Mouse (Mus musculus) large intestine, adult 2 months (tissue): ENCODE results near the gene Erich3. TPM values are rescaled to one million over a fixed set of nuclear protein-coding genes. Genes with fewer than 3 reads are reported as not detected.

Experiments used
- DNase-seq: peaks from one replicate; pipeline ENCODE4 v3.0.0-alpha.2; 2012; ENCODE audit warnings: low read depth, low spot score
- WGBS: fragments of 180-500 bp; shearing (Covaris S2); methylation state at CpG from one replicate; pipeline ENCODE4 v1.1.7; 2018; 5-methylcytosine and 5-hydroxymethylcytosine counted together
- polyA plus RNA-seq: library from polyadenylated mRNA; depleted of rRNA; stranded (reverse); fragments of >200 nt; gene quantifications from 2 replicates; pipeline ENCODE4 v1.2.3, GENCODE M21; 2012

Erich3 gene
- polyA plus RNA-seq, 1 experiment = 0.05 TPM

GRCm38 (mm10) chr3:154670584-154670983 lies 6.9 kb downstream of the Erich3 start:
- DNase-seq = no peak
- WGBS = 45% methylated on average over 6 of the region's 6 CpGs

DNA sequence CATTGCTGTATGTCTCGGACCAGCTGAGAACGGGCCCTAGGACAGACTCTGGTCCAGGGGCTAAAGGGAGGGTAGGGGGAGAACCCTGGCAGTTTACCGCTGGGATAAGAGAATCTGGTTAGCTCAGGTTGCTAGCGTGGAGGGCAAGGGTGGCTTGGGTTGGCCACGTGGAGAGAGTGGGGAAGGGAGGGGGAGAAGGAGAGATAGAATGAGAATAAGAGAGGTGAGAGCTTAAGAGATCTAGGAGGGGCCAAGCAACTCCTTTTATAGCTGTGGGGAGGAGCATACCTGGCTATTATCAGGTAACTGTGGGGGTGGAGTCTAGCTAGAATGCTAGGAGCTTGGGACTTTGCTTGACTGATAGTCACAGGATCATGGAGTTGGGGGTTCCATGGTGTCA lies 7.4 kb downstream of the Erich3 start:
- WGBS = 46% methylated on average over 5 of the region's 5 CpGs
- no peak for DNase-seq

DNA sequence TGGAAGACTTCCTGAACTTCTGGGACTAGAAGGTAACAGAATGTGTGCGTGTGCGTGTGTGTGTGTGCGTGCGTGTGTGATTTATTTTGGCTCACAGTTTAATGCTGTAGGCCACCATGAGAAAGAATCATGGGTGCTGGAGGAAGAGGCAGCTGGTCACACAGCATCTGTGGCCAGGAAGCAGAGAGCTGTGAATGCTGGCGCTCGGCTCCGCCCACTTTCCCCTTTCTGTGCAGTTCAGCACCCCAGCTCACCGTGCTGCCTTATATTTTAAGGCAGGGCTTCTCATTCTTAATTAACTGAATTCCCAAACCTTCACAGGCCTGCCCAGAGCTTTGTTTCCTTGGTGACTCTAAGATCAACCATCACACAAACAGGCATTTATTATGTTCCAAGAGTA lies 9.7 kb downstream of the Erich3 start:
- no peak for DNase-seq
- WGBS = 58% methylated on average over 8 of the region's 8 CpGs

DNA sequence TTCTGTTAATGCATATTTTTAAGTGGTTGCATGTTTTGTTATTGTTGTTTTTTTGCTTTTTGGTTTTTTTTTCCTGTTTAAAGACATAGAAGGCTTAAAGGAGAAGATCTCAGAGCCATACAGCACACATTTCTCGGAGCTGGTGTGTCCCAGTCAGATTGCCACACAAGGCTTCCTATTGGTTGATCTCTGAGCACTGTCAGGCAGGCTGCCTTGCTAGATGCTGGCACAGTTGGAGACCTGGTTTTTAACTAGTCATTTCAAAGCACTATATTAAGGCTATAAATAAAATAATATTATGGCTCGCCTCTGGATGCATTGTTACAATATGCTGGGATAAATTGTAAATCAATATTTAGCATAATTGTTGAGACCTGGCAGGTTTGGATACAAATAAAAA lies 18.9 kb downstream of the Erich3 start:
- DNase-seq = no peak
- 65% methylated on average over 2 of the region's 2 CpGs for WGBS

- DNase-seq = no peak
- 68% methylated on average over 2 of the region's 2 CpGs for WGBS
Measured at GRCm38 (mm10) chr3:154683667-154684066, 20.0 kb downstream of the Erich3 start.

- no peak for DNase-seq
Measured at GRCm38 (mm10) chr3:154690260-154690659, 26.6 kb downstream of the Erich3 start.

GRCm38 (mm10) chr3:154691897-154692571 lies 28.4 kb downstream of the Erich3 start:
- 20% methylated on average over 14 of the region's 14 CpGs for WGBS
- DNase-seq = peak; percentile 55

- WGBS = 33% methylated on average over 3 of the region's 3 CpGs
- no peak for DNase-seq
Measured at GRCm38 (mm10) chr3:154692572-154692922, 28.9 kb downstream of the Erich3 start.

DNA sequence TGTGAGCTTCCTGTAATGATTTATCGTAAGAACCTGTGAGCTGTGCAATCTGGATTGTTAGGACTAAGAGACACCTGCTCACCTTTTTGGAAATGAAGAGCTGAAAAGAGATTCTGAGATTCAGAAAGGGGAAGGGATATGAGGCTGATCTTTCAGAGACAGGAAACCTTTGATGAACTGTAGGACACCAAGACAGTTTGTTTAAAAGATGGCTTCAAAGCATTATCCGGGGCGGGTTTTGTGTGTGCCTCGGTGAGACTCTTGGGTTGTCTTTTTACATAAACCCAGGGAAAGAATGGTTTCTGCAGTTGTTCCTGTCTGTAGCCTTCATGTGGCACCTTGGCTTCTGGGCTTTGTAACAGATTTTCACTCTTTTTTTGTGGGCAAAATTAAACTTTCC lies 30.2 kb downstream of the Erich3 start:
- WGBS = 83% methylated on average over 4 of the region's 4 CpGs
- DNase-seq = no peak

- 31% methylated on average over 3 of the region's 3 CpGs for WGBS
- peak; percentile 27 for DNase-seq
Measured at GRCm38 (mm10) chr3:154696611-154697010, 33.0 kb downstream of the Erich3 start.

DNA sequence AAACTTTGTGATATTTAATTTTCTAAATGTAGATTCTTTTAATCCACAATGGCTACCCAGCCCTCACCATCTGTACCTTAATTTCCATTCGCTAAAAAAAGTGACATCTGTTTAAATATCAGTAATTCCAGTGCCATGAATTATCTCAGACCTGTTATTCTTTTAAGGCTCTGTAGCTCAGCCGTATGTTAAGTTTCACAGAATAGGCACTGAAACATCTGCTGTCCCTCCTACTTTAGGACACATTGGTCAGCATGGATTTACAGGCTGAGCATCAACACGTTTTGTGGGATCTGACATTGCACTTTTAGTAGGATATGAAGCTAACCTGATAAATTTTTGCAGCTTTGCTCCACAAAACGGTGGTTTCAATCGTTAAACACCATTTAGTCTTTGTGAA lies 35.2 kb downstream of the Erich3 start:
- DNase-seq = no peak
- 52% methylated on average over 5 of the region's 5 CpGs for WGBS

DNA sequence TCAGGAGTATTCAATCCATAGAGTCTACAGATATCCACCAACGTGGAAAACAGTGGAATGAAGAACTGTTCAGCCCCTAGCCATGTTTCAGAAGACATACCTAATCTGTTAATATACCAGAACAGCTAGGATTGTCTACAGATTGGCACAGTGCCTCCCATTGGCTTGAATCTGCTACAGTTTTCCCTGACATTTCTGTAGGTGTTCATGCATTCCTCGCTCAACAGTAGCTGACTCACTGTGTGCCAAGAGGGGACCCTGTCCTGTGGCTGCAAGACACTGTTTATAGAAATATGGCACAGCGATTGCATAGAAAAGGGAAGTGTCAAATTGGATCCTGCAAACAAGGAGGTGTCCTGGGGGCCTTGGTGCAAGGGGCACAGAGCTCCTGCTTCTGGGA lies 36.6 kb downstream of the Erich3 start:
- no peak for DNase-seq
- WGBS = 73% methylated on average over 3 of the region's 3 CpGs

- no peak for DNase-seq
- 74% methylated on average over 2 of the region's 2 CpGs for WGBS
Measured at GRCm38 (mm10) chr3:154700735-154701134, 37.1 kb downstream of the Erich3 start.

GRCm38 (mm10) chr3:154704755-154705154 lies 41.1 kb downstream of the Erich3 start:
- DNase-seq = no peak
- 82% methylated on average over 6 of the region's 6 CpGs for WGBS

DNA sequence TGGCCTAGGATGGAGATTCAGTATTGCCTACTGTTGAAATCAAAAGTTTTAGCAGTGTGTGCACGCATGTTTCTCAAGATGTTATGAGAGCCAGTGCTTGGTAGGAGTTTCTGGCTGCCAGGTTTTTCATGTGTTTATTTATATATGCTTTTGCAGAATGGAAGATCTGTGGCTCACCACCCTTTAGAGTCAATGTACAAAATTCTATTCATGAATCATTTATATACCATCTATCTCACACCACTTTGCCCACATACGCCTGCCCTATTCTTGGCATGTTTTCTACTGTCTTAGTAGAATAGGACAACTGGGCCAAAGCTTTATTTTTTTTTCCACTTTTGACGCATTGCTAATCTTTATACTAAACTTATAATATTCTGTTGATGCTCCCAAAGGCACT lies 44.5 kb downstream of the Erich3 start:
- DNase-seq = no peak
- WGBS = 82% methylated on average over 3 of the region's 3 CpGs

GRCm38 (mm10) chr3:154723198-154723597 lies 59.5 kb downstream of the Erich3 start:
- WGBS = 17% methylated on average over 7 of the region's 7 CpGs
- peak; percentile 82 for DNase-seq

- DNase-seq = no peak
- 69% methylated on average over 10 of the region's 10 CpGs for WGBS
Measured at GRCm38 (mm10) chr3:154731431-154731830, 67.8 kb downstream of the Erich3 start.

- no peak for DNase-seq
- WGBS = 60% methylated on average over 5 of the region's 5 CpGs
Measured at GRCm38 (mm10) chr3:154741496-154741895, 77.8 kb downstream of the Erich3 start.

GRCm38 (mm10) chr3:154742927-154743326 lies 79.3 kb downstream of the Erich3 start:
- 68% methylated on average over 5 of the region's 5 CpGs for WGBS

DNA sequence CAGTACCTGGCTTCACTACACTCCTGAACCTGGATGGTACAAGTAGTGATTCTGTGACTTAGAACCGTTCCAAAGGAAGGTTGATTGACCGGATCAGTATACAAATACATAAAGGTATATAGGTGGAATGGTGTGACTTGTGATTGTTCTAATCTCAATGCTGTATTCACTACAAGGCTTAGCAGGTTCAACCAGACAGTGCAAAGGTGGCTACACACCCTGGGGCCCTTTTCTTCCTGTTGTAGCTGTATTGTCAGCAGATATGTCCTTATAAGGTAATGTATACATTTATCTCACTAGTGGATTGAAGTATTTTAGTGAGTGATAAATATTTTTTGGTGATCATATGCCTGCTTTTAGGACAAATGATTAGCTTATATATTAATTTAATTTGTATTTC lies 80.7 kb downstream of the Erich3 start:
- DNase-seq = no peak
- WGBS = 66% methylated on average over 2 of the region's 2 CpGs

More at GRCm38 (mm10) chr3:154742927-154743326, 79.3 kb downstream of the Erich3 start:
- no peak for DNase-seq

- DNase-seq = no peak
- 40% methylated on average over 3 of the region's 3 CpGs for WGBS
Measured at GRCm38 (mm10) chr3:154754505-154754904, 90.8 kb downstream of the Erich3 start.

DNA sequence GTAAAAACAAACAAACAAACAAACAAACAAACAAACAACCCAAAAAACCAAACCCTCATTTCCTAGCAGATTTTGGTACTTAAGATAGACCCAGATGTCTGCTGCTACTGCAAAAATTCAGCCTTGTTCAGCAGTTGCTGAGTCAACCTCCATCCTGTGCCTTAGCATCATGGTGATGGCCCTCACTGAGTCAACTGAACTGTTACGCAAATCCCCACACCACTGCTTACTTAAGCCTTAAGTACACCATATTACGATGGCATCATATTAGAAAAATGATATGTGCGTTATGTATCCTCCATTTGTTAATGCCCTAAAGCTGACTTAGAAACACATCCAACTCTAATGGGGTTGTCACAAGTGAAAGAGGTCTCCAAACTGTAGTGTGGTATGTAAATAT lies 91.6 kb downstream of the Erich3 start:
- WGBS = 85% methylated on average over 3 of the region's 3 CpGs

More for the DNA sequence above, 91.6 kb downstream of the Erich3 start:
- no peak for DNase-seq
